Mouse (Mus musculus) frontal cortex, adult 2 months (tissue): ENCODE measurements around the gene Iqcd. TPM values are rescaled to one million over a fixed set of nuclear protein-coding genes. Genes with fewer than 3 reads are reported as not detected.
A peak's percentile ranks its signal among the peaks of the same experiment; 100 is the strongest.

Experiments
- DNase-seq, 2 experiments: peaks; one replicate each; pipeline ENCODE4 v3.0.0; 2022; ENCODE audit warnings: low spot score in 1 of 2; ENCODE audit errors: extremely low spot score in 1 of 2
- polyA plus RNA-seq: library from polyadenylated mRNA; depleted of rRNA; stranded (reverse); fragments of >200 nt; gene quantifications from 2 replicates; pipeline ENCODE4 v1.2.3, GENCODE M21; 2012; rRNA removed

Gene Iqcd
- polyA plus RNA-seq, 1 experiment, result 1.9 TPM

- DNase-seq, result no peak
Measured at GRCm38 (mm10) chr5:120653873-120654272, 65.1 kb downstream of the Iqcd start.

- peak; percentile 75 to 77 for DNase-seq
Measured at GRCm38 (mm10) chr5:120656281-120656751, 67.5 kb downstream of the Iqcd start.

Other genes with a start within 250 kb of the Iqcd start
- gene Lhx5, start 157.3 kb upstream of the Iqcd start, polyA plus RNA-seq, result 0.23 and 0.40 TPM in 2 replicates
- 6.9 and 7.1 TPM in 2 replicates for gene Sdsl, start 116.2 kb upstream of the Iqcd start, polyA plus RNA-seq
- 0.40 TPM in 1 of 2 replicates, not detected in the other for gene Sds, start 112.5 kb upstream of the Iqcd start, polyA plus RNA-seq
- gene Plbd2, start 85.4 kb upstream of the Iqcd start, polyA plus RNA-seq, result 38.8 and 42.7 TPM in 2 replicates
- 5.9 and 6.4 TPM in 2 replicates for gene Slc8b1, start 77.8 kb upstream of the Iqcd start, polyA plus RNA-seq
- 37.9 and 39.9 TPM in 2 replicates for gene Tpcn1, start 343 bp upstream of the Iqcd start, polyA plus RNA-seq
- 34.8 and 36.4 TPM in 2 replicates for gene Rita1, start 23.6 kb downstream of the Iqcd start, polyA plus RNA-seq
- gene Ddx54, start 23.7 kb downstream of the Iqcd start, polyA plus RNA-seq, result 28.2 and 31.2 TPM in 2 replicates
- 0.10 TPM in 1 of 2 replicates, not detected in the other for gene Cfap73, start 45.2 kb downstream of the Iqcd start, polyA plus RNA-seq
- gene Rasal1, start 59.8 kb downstream of the Iqcd start, polyA plus RNA-seq, result 63.8 and 71.7 TPM in 2 replicates
- gene Dtx1, start 122.9 kb downstream of the Iqcd start, polyA plus RNA-seq, result 93.3 and 99.3 TPM in 2 replicates
- gene Oas2, start 160.8 kb downstream of the Iqcd start, polyA plus RNA-seq, result 0.86 and 0.96 TPM in 2 replicates
- 0.08 and 0.10 TPM in 2 replicates for gene Oas3, start 188.6 kb downstream of the Iqcd start, polyA plus RNA-seq
- gene Oas1e, start 206.5 kb downstream of the Iqcd start, polyA plus RNA-seq, result not detected in 2 replicates
- 1.2 and 1.6 TPM in 2 replicates for gene Oas1c, start 223.5 kb downstream of the Iqcd start, polyA plus RNA-seq